Mouse (Mus musculus) urinary bladder, postnatal 0 days (tissue): ENCODE measurements around the gene Fam151b. TPM values are rescaled to one million over a fixed set of nuclear protein-coding genes. Genes with fewer than 3 reads are reported as not detected.

Experiments
- polyA plus RNA-seq: library from polyadenylated mRNA; unstranded; fragments of >200 nt; fragmentation: Nextera tagmentation; extraction: Ambion mirVana; gene quantifications from 2 replicates; pipeline ENCODE4 v1.2.1, GENCODE M21; 2015

Fam151b gene
- polyA plus RNA-seq, result 0.22 TPM in 1 of 2 replicates, not detected in the other

GRCm38 (mm10) chr13:92483852-92484463 lies at the start of gene Fam151b:
TSS of gene Fam151b (minus strand) at chr13:92484015.

GRCm38 (mm10) chr13:92530721-92531211 lies 47.0 kb upstream of the Fam151b start, which contains the start of gene Zfyve16:
TSS of gene Zfyve16 (minus strand) at chr13:92530868.

DNA sequence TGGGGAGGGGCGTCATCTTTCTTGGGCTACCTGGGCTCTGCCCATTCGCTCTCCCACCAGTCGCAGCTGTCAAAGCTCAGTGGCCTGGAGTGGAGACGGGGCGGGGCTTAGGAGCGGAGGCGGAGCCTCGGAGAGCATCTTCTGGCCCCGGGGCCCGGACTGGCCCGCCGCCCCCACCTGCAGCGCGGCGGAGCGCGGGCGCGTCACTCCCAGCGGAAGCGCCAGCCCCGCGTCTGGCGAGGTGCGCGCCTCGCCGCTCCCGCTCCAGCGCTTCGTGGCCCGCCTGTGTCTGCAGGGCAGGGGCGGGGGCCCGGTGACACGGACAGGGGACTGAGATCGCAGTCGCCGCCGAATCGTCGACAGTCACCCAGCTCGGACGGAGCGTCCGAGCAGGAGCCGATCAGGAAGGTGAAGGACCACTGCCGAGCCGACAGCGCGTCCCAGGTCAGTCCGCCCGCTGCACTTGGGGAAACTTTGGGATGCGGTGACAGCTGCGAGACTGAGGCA lies 58.0 kb downstream of the Fam151b start, which contains the start of gene Ankrd34b:
Gene Ankrd34b (plus strand): TSS at position 139 of the 507 bp plus-strand sequence.

Other genes starting within 250 kb of the Fam151b start
- 0.13 TPM in 1 of 2 replicates, not detected in the other for gene Gm20379, start 178.0 kb downstream of the Fam151b start, polyA plus RNA-seq
- 4.0 and 5.6 TPM in 2 replicates for gene Dhfr, start 129.3 kb downstream of the Fam151b start, polyA plus RNA-seq
- 6.9 and 7.0 TPM in 2 replicates for gene Msh3, start 129.0 kb downstream of the Fam151b start, polyA plus RNA-seq
- gene Ankrd34b, start 58.1 kb downstream of the Fam151b start, polyA plus RNA-seq, result 0.05 and 0.07 TPM in 2 replicates
- gene Zfyve16, start 46.9 kb upstream of the Fam151b start, polyA plus RNA-seq, result 6.0 and 7.0 TPM in 2 replicates
- not detected in 2 replicates for gene Spz1, start 92.2 kb upstream of the Fam151b start, polyA plus RNA-seq
- 19.9 and 22.2 TPM in 2 replicates for gene Serinc5, start 127.1 kb upstream of the Fam151b start, polyA plus RNA-seq